Mouse (Mus musculus) liver, embryonic 14.5 days (tissue): Measurements from ENCODE around the gene Rapgef6. TPM values are rescaled to one million over a fixed set of nuclear protein-coding genes. Genes with fewer than 3 reads are reported as not detected.

Source experiments
- ATAC-seq: fragments of 200-750 bp; cut with Nextera tagmentation; 2 replicates; pipeline ENCODE4 v1.8.0; 2017; ENCODE audit warnings: moderate number of reproducible peaks, mild to moderate bottlenecking, moderate library complexity; ENCODE audit not compliant: insufficient read depth
- DNase-seq, 3 experiments: peaks; one replicate each; pipeline ENCODE4 v3.0.0-alpha.2; 2012 to 2013; ENCODE audit warnings: low read depth in 3 of 3, low spot score in 3 of 3
- H3K27ac ChIP-seq: fragments of 300-500 bp; sonication (generic); 2 replicates; pipeline ENCODE4 v1.5.1; 2014; ENCODE audit warnings: moderate library complexity, mild to moderate bottlenecking, control low read depth, inconsistent platforms
- H3K27me3 ChIP-seq: fragments of 300-500 bp; sonication (generic); 2 replicates; pipeline ENCODE4 v1.6.1; 2014; ENCODE audit warnings: mild to moderate bottlenecking, low read length, moderate library complexity; ENCODE audit not compliant: control insufficient read depth, insufficient read depth
- H3K36me3 ChIP-seq: fragments of 300-500 bp; sonication (generic); replicated peaks from 2 replicates; pipeline ENCODE4 v1.6.1; 2014; ENCODE audit warnings: low read depth; ENCODE audit not compliant: control insufficient read depth, insufficient read depth
- H3K4me1 ChIP-seq, 2 experiments: fragments of 200-500 bp in 1 of 2; fragments of 300-500 bp in 1 of 2; sonication (generic) in 1 of 2; replicated peaks; 2 replicates each; pipeline ENCODE4 v1.6.1; 2012 to 2014; ENCODE audit warnings: antibody characterized with exemption in 1 of 2, inconsistent platforms in 1 of 2, low read length in 1 of 2; ENCODE audit not compliant: control insufficient read depth in 2 of 2, insufficient read depth in 2 of 2
- H3K4me2 ChIP-seq: fragments of 300-500 bp; sonication (generic); 2 replicates; pipeline ENCODE4 v1.6.1; 2014; ENCODE audit warnings: low read depth, mild to moderate bottlenecking, control low read depth, moderate library complexity
- H3K4me3 ChIP-seq, 2 experiments: fragments of 200-500 bp in 1 of 2; fragments of 300-500 bp in 1 of 2; sonication (generic) in 1 of 2; 2 replicates each; pipeline ENCODE4 v1.5.1; 2012 to 2014; ENCODE audit warnings: low read depth in 2 of 2, low read length in 2 of 2, mild to moderate bottlenecking in 2 of 2, control low read depth in 1 of 2, inconsistent platforms in 1 of 2, moderate library complexity in 1 of 2; ENCODE audit not compliant: insufficient read depth in 1 of 2
- H3K9ac ChIP-seq: fragments of 300-500 bp; sonication (generic); replicated peaks from 2 replicates; pipeline ENCODE4 v1.6.1; 2014; ENCODE audit warnings: mild to moderate bottlenecking, control low read depth, moderate library complexity
- H3K9me3 ChIP-seq: fragments of 300-500 bp; sonication (generic); 2 replicates; pipeline ENCODE4 v1.6.1; 2016; ENCODE audit warnings: low read length, mixed read lengths; ENCODE audit not compliant: control insufficient read depth
- CTCF ChIP-seq: IDR thresholded peaks from 2 replicates; pipeline ENCODE4 v1.5.1; 2016; ENCODE audit warnings: antibody characterized with exemption, low read depth, control low read depth
- EP300 ChIP-seq: IDR thresholded peaks from 2 replicates; pipeline ENCODE4 v1.6.1; 2016; ENCODE audit warnings: antibody characterized with exemption, low read depth
- WGBS: fragments of 180-500 bp; shearing (Covaris S2); extraction: QIAGEN DNeasy Blood & Tissue Kit; methylation state at CpG from one replicate; pipeline ENCODE4 v1.1.7; 2014; ENCODE audit not compliant: insufficient replicate concordance; 5-methylcytosine and 5-hydroxymethylcytosine counted together
- polyA plus RNA-seq, 2 experiments: library from polyadenylated mRNA; depleted of rRNA in 1 of 2; stranded (reverse) in 1 of 2; unstranded in 1 of 2; fragments of >200 nt; fragmentation: Nextera tagmentation in 1 of 2; extraction: Ambion mirVana in 1 of 2; gene quantifications; 2 replicates each; pipeline versions ENCODE4 v1.2.1 to v1.2.3; 2012 to 2014

Rapgef6 gene
- polyA plus RNA-seq, 2 experiments, result 6.9 to 15.7 TPM

DNA sequence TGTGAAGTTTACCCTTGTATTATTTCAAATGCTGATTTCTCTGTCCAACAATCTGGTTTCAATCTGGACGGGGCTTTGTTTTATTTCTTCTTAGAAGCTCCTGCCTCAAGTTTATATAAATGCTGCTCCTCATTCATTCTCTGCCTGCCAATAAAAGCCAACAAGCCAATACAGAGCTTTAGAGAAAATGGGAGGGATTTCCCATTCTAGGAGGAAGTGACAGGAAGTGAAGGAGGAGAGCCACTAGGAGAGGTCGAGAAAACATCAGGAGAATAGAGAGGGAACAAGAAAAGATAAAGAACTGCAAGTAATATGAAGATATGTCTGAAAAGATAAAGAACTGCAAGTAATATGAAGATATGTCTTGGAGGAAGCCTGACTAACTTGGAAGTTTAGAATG is 190.2 kb downstream of the Rapgef6 start:
- no peak for DNase-seq
- TF ChIP-seq CTCF, result no peak
- TF ChIP-seq EP300, result no peak
- no peak overlapping the region for H3K4me2 ChIP-seq

DNA sequence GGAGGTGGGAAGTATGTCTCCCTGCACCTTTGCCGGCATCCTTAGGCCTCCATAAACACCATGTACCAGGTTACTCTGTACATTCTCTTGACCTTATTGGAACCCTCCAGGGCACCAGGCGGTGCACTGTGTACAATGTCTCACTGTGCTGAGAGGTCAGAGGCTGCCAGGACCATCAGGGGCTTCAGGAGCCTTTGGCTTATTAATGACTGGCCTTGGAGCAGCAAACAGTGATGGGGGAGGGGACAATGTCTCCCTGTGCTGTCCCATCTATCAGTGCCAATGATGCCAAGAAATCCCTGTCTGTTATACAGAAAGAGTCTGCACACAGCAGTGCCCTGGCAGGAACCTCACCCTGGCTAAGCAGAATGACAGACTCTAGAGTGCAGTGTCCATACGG is 195.2 kb downstream of the Rapgef6 start:
- no peaks in the 10 kb centered on the region; the same call in 1 of the 2 replicates for H3K36me3 ChIP-seq
- H3K4me3 ChIP-seq, result no peak overlapping the region
- no peaks in the 10 kb centered on the region for H3K4me1 ChIP-seq
- H3K4me2 ChIP-seq, result no peak overlapping the region
- H3K27ac ChIP-seq, result no peak overlapping the region
- no peak for DNase-seq
- no peak for TF ChIP-seq CTCF
- no peak for TF ChIP-seq EP300
- 74% methylated on average over 3 of the region's 3 CpGs for WGBS
- no peak overlapping the region for H3K9ac ChIP-seq
- H3K27me3 ChIP-seq, result no peaks in the 10 kb centered on the region
- no peak for ATAC-seq
- H3K9me3 ChIP-seq, result no peaks in the 10 kb centered on the region

More for the DNA sequence above, 190.2 kb downstream of the Rapgef6 start:
- H3K4me3 ChIP-seq, result no peak overlapping the region
- no peaks in the 10 kb centered on the region for H3K9me3 ChIP-seq
- H3K9ac ChIP-seq, result no peak overlapping the region
- ATAC-seq, result no peak
- no peak overlapping the region for H3K27ac ChIP-seq
- 40% methylated on average over 2 of the region's 2 CpGs for WGBS
- H3K4me1 ChIP-seq, result no peaks in the 10 kb centered on the region
- H3K36me3 ChIP-seq, result no peaks in the 10 kb centered on the region; the same call in 1 of the 2 replicates
- H3K27me3 ChIP-seq, result no peaks in the 10 kb centered on the region

DNA sequence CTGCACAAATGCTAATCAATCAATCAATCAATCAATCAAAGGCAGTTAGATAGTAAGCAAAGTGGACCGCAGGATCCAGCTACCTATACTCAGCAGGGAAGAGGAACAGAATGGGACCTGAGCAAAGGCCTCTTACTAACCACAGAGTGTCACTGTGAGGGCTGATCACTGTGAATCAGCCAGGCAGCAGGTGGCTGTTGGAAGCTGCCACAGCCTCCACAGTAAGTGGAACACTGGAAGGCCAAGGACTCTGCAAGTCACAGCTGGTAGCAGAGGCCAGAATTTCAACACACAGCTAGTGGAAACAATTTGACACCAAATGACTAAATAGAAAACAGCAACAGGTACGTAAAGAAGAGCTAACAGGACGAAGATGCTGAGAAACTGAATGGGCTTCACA is 196.0 kb downstream of the Rapgef6 start:
- no peak overlapping the region for H3K9ac ChIP-seq
- TF ChIP-seq CTCF (no peak), EP300 (no peak)
- H3K27me3 ChIP-seq, result no peaks in the 10 kb centered on the region
- WGBS, result 69% methylated on average over 3 of the region's 3 CpGs
- ATAC-seq (no peak), DNase-seq (no peak)
- H3K4me1 ChIP-seq, result no peaks in the 10 kb centered on the region
- H3K36me3 ChIP-seq, result no peaks in the 10 kb centered on the region; the same call in 1 of the 2 replicates
- no peak overlapping the region for H3K27ac ChIP-seq
- H3K9me3 ChIP-seq, result no peaks in the 10 kb centered on the region
- H3K4me3 ChIP-seq, result no peak overlapping the region
- no peak overlapping the region for H3K4me2 ChIP-seq

DNA sequence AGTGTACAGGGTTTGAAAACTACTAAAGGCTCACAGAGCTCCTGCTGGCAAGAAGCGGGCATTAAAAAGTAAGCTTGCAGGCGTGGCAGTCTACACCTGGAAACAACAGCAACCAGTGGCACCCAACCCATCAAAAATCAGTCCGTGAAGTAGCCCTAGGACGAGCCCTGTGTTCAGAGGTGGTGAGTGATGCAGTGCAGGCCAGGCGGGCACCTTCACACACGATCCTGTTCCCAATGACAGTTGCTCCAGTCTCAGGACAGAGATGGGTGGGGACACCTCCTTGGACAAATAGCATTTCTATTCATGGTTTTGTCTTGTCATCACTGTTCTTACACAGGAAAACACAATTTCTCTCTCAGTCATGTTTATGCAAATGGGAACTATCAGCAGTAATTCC is 199.4 kb downstream of the Rapgef6 start:
- no peak overlapping the region for H3K4me3 ChIP-seq
- H3K9me3 ChIP-seq, result no peaks in the 10 kb centered on the region
- H3K4me2 ChIP-seq, result no peak overlapping the region
- H3K4me1 ChIP-seq, result peaks cover 0 to 3% of the 10 kb centered on the region in 2 experiments; a peak in 1 of 4 replicates
- no peak for TF ChIP-seq EP300
- no peak for TF ChIP-seq CTCF
- H3K27ac ChIP-seq, result no peak overlapping the region
- no peak overlapping the region for H3K9ac ChIP-seq
- DNase-seq (no peak), ATAC-seq (no peak)
- 76% methylated on average over 6 of the region's 6 CpGs for WGBS
- H3K27me3 ChIP-seq, result no peaks in the 10 kb centered on the region
- no peaks in the 10 kb centered on the region for H3K36me3 ChIP-seq

DNA sequence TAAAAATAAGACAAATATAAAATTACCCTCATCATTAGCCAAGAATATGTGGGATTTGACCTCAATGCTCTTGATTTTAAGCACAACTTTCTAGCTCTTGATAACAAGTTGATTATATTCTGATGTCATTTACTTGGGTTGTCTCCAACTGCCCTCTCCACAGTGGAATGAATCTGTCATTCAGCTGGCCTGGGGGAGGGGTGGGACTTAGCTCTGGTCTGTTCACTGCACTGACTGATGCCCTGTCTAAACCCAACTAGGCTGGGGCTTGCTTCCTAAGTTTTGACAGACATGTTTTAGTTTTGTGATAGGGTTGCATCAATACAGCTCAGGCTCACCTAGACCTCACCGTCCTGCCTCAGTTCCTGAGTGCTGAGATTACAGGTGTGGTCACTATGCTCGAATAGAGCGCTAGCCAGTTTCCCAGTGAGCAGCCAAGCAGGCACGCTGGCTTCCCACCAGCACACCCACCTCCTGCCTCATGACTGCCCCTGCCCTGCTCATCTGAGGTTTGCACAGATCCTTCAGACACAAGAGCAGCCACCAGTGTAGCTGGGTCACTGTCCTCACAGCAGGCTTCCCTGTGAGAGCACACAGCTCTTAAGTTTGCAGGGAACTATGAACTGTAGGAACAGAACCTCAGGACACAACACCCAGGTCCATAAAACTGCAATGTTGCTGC is 201.8 kb downstream of the Rapgef6 start:
- Histone ChIP-seq H3K9ac (no peak overlapping the region), H3K9me3 (no peaks in the 10 kb centered on the region), H3K4me1 (peaks cover 0 to 4% of the 10 kb centered on the region in 2 experiments; a peak in 1 of 4 replicates), H3K27me3 (no peaks in the 10 kb centered on the region), H3K4me2 (no peak overlapping the region), H3K27ac (no peak overlapping the region), H3K36me3 (no peaks in the 10 kb centered on the region), H3K4me3 (no peak overlapping the region)
- TF ChIP-seq CTCF, result no peak
- ATAC-seq (no peak), DNase-seq (no peak)
- 77% methylated on average over 4 of the region's 4 CpGs for WGBS
